Mouse (Mus musculus) C2C12 (cell line): ENCODE measurements around the gene Flrt3.

ENCODE experiments used
- CEBPB ChIP-seq: IDR thresholded peaks from one replicate; pipeline ENCODE4 v1.6.1; 2011; ENCODE audit warnings: low read depth, mild to moderate bottlenecking, control low read depth, moderate library complexity
- CTCF ChIP-seq: IDR thresholded peaks from one replicate; pipeline ENCODE4 v1.5.1; 2011; ENCODE audit not compliant: control insufficient read depth, insufficient read depth, insufficient read length

DNA sequence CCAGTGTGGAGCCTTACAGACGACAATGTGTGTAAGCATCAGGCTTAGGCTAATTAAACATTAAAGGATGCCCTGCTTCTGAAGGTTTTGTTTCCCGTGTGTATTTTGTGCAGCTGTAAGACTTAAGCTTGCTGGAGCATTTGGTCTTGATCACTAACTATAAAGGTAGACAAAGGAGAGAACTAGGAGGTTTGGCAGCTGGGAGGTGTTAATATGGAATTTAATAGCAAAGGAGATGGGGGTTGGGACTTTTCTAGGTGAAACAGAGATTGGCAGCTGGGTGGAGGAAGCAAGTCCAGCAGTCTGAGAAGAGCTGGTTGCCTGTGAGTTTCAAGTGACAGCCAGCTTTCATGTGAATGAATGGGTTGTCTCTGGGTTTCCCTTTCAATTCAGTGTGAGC lies 34.0 kb upstream of the Flrt3 start:
- TF ChIP-seq CTCF (no peak), CEBPB (no peak)
